Mouse (Mus musculus) erythroblast, embryonic 14.5 days (primary cell): Measurements from ENCODE around the gene Ggct.

ENCODE experiments used
- GATA1 ChIP-seq: IDR thresholded peaks from 2 replicates; pipeline ENCODE4 v1.6.1; 2012; ENCODE audit warnings: low read length, inconsistent platforms, mixed read lengths
- TAL1 ChIP-seq: IDR thresholded peaks from 3 replicates; pipeline ENCODE4 v1.6.1; 2012; ENCODE audit warnings: low read length, inconsistent platforms, mixed read lengths

GRCm38 (mm10) chr6:54967591-54967990 lies 25.2 kb downstream of the Ggct start:
- TF ChIP-seq GATA1, result no peak
- no peak for TF ChIP-seq TAL1
